Mouse (Mus musculus): ENCODE data around the gene Prkab1.

Prkab1 gene

GRCm38 (mm10) chr5:115977266-115977665 is 47.0 kb downstream of the Prkab1 start:
- CTCF ChIA-PET: interaction anchor here in 2 of 4 experiments (0.6 to 2.6 kb wide), 4 partner anchors 9 to 83 kb away, joined by 3 to 30 read pairs (median 8); no protein-coding TSS in a partner anchor

GRCm38 (mm10) chr5:115976446-115976845 is 47.9 kb downstream of the Prkab1 start:
- ChIA-PET CTCF (interaction anchor here in 2 of 4 experiments (0.6 to 1.5 kb wide), 3 partner anchors 24 to 485 kb away, joined by 3 to 5 read pairs (median 5); no protein-coding TSS in a partner anchor), POLR2A (interaction anchor here in 3 of 4 experiments (0.7 to 1.9 kb wide), 7 partner anchors 8 to 55 kb away, joined by 3 to 7 read pairs (median 6); no protein-coding TSS in a partner anchor)

More at GRCm38 (mm10) chr5:115977266-115977665, 47.0 kb downstream of the Prkab1 start:
- POLR2A ChIA-PET: interaction anchor here in 1 of 4 experiments (1.1 to 1.9 kb wide), 3 partner anchors 18 to 50 kb away, joined by 3 to 6 read pairs (median 3); no protein-coding TSS in a partner anchor

- POLR2A ChIA-PET: interaction anchor here in 2 of 4 experiments (0.7 to 1.9 kb wide), 6 partner anchors 9 to 48 kb away, joined by 3 to 7 read pairs (median 4); no protein-coding TSS in a partner anchor
- CTCF ChIA-PET: interaction anchor here in 1 of 4 experiments (0.6 to 1.6 kb wide), 6 partner anchors 22 to 519 kb away, joined by 3 to 6 read pairs (median 4); no protein-coding TSS in a partner anchor
Measured at GRCm38 (mm10) chr5:115975672-115976071, 48.6 kb downstream of the Prkab1 start.

- CTCF ChIA-PET: interaction anchor here in 3 of 4 experiments (0.5 to 1.6 kb wide), 4 partner anchors 8 to 685 kb away, joined by 3 to 12 read pairs (median 5); no protein-coding TSS in a partner anchor
- POLR2A ChIA-PET: interaction anchor here in 2 of 4 experiments (0.5 to 1.8 kb wide), 3 partner anchors 10 to 482 kb away, joined by 3 to 11 read pairs (median 4); no protein-coding TSS in a partner anchor
Measured at GRCm38 (mm10) chr5:115971236-115971635, 53.1 kb downstream of the Prkab1 start.
